Mouse (Mus musculus) olfactory bulb, adult 2 months (tissue): Measurements from ENCODE around the gene Col6a5.

Source experiments
- CTCF ChIP-seq: fragments of 200-500 bp; IDR thresholded peaks from 2 replicates; pipeline ENCODE4 v1.5.1; 2012; ENCODE audit warnings: low read depth, mild to moderate bottlenecking, low read length, moderate library complexity; ENCODE audit not compliant: insufficient read depth
- POLR2A ChIP-seq: fragments of 200-500 bp; IDR thresholded peaks from 2 replicates; pipeline ENCODE4 v1.6.1; 2012; ENCODE audit warnings: mild to moderate bottlenecking, low read depth, low read length, moderate library complexity; ENCODE audit not compliant: insufficient read depth

DNA sequence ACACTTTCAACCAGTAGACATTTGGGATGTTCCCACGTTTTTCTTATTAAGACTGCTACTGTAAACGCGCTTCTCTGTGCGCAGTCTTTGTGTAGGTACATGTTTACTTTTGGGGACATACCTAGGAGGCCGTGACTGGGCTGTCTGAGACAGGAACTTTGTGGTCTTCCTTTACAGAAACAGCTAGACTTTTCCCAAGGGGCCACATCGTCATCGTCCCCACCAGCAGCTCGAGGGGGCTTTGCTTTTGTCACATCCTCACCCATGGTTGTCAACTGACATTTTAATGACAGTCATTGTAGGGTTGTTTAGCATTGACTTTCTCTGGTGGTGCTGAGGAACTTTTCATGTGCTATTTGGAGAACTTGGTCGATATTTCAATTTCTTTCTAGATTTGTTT, 129.2 kb downstream of the Col6a5 start:
- no peak for TF ChIP-seq POLR2A
- TF ChIP-seq CTCF: no peak
